Mouse (Mus musculus) thymus, postnatal 10 days (tissue): ENCODE results near the gene Shisa8.

Experiments used
- DNase-seq, 2 experiments: peaks; one replicate each; pipeline ENCODE4 v3.0.0; 2021; ENCODE audit warnings: low spot score in 2 of 2

Shisa8 gene

GRCm38 (mm10) chr15:82204680-82205371 lies 7.8 kb downstream of the Shisa8 start:
- no peak for DNase-seq

GRCm38 (mm10) chr15:82203611-82204351 lies 8.8 kb downstream of the Shisa8 start:
- no peak for DNase-seq

GRCm38 (mm10) chr15:82203090-82203489 lies 9.5 kb downstream of the Shisa8 start:
- no peak for DNase-seq

- no peak for DNase-seq
These were observed 10.5 kb downstream of the Shisa8 start for GRCm38 (mm10) chr15:82202086-82202485.

GRCm38 (mm10) chr15:82199546-82199945 lies 13.1 kb downstream of the Shisa8 start:
- DNase-seq, result no peak

- DNase-seq, result no peak
These were observed 14.3 kb downstream of the Shisa8 start for GRCm38 (mm10) chr15:82198342-82198741.

GRCm38 (mm10) chr15:82197937-82198336 lies 14.7 kb downstream of the Shisa8 start:
- DNase-seq, result no peak

GRCm38 (mm10) chr15:82197246-82197750 lies 15.3 kb downstream of the Shisa8 start:
- no peak for DNase-seq

- no peak for DNase-seq
These were observed 16.3 kb downstream of the Shisa8 start for GRCm38 (mm10) chr15:82196300-82196699.

- no peak for DNase-seq
These were observed 20.0 kb downstream of the Shisa8 start for GRCm38 (mm10) chr15:82192617-82193016.

- peak in 1 of 2 experiments; percentile 65 for DNase-seq
These were observed 24.0 kb downstream of the Shisa8 start for GRCm38 (mm10) chr15:82188481-82189240.

GRCm38 (mm10) chr15:82187924-82188323 lies 24.7 kb downstream of the Shisa8 start:
- DNase-seq, result no peak

GRCm38 (mm10) chr15:82187401-82187800 lies 25.2 kb downstream of the Shisa8 start:
- no peak for DNase-seq

GRCm38 (mm10) chr15:82186931-82187330 lies 25.7 kb downstream of the Shisa8 start:
- no peak for DNase-seq

- DNase-seq, result no peak
These were observed 26.5 kb downstream of the Shisa8 start for GRCm38 (mm10) chr15:82186131-82186530.

GRCm38 (mm10) chr15:82185062-82185783 lies 27.4 kb downstream of the Shisa8 start:
- no peak for DNase-seq

- no peak for DNase-seq
These were observed 28.0 kb downstream of the Shisa8 start for GRCm38 (mm10) chr15:82184656-82185055.

GRCm38 (mm10) chr15:82184183-82184582 lies 28.4 kb downstream of the Shisa8 start:
- no peak for DNase-seq

- no peak for DNase-seq
These were observed 29.0 kb downstream of the Shisa8 start for GRCm38 (mm10) chr15:82183596-82183995.

- DNase-seq, result no peak
These were observed 30.3 kb downstream of the Shisa8 start for GRCm38 (mm10) chr15:82182311-82182710.

- no peak for DNase-seq
These were observed 31.5 kb downstream of the Shisa8 start for GRCm38 (mm10) chr15:82181131-82181530.
